Mouse (Mus musculus) MEL (cell line): ENCODE results near the gene Aifm2. TPM values are rescaled to one million over a fixed set of nuclear protein-coding genes. Genes with fewer than 3 reads are reported as not detected.

ENCODE experiments used
- DNase-seq: peaks from one replicate; pipeline ENCODE4 v3.0.0; 2011; ENCODE audit warnings: low read depth, low spot score
- H3K27ac ChIP-seq: 2 replicates; pipeline ENCODE4 v1.5.1; 2012; ENCODE audit warnings: low read depth, mild to moderate bottlenecking, control low read depth, low read length, moderate library complexity; ENCODE audit not compliant: control insufficient read depth
- H3K27me3 ChIP-seq, 2 experiments: fragments of 150-350 bp in 1 of 2; sonication (generic) in 1 of 2; 2 replicates each; pipeline ENCODE4 v1.6.1; 2012; ENCODE audit warnings: low read length in 2 of 2, mild to moderate bottlenecking in 2 of 2, improper control_type of control experiment in 1 of 2, moderate library complexity in 1 of 2; ENCODE audit not compliant: insufficient read depth in 2 of 2, control insufficient read depth in 1 of 2
- H3K36me3 ChIP-seq, 2 experiments: 2 replicates each; pipeline ENCODE4 v1.6.1; 2012 to 2014; ENCODE audit warnings: low read length in 2 of 2, improper control_type of control experiment in 1 of 2, inconsistent platforms in 1 of 2, mild to moderate bottlenecking in 1 of 2; ENCODE audit not compliant: insufficient read depth in 2 of 2, control insufficient read depth in 1 of 2
- H3K4me1 ChIP-seq, 2 experiments: fragments of 150-350 bp in 1 of 2; sonication (generic) in 1 of 2; 2 replicates each; pipeline ENCODE4 v1.6.1; 2012; ENCODE audit warnings: low read length in 2 of 2, improper control_type of control experiment in 1 of 2, mild to moderate bottlenecking in 1 of 2; ENCODE audit not compliant: insufficient read depth in 2 of 2, control insufficient read depth in 1 of 2
- H3K4me3 ChIP-seq, 2 experiments: fragments of 150-350 bp in 1 of 2; sonication (generic) in 1 of 2; 2 replicates each; pipeline ENCODE4 v1.5.1; 2012; ENCODE audit warnings: low read depth in 2 of 2, low read length in 2 of 2, mild to moderate bottlenecking in 2 of 2, moderate library complexity in 2 of 2, control low read depth in 1 of 2, improper control_type of control experiment in 1 of 2; ENCODE audit not compliant: control insufficient read depth in 1 of 2, insufficient read depth in 1 of 2
- H3K79me2 ChIP-seq: 2 replicates; pipeline ENCODE4 v1.6.1; 2012; ENCODE audit warnings: mild to moderate bottlenecking, low read length, moderate library complexity; ENCODE audit not compliant: control insufficient read depth, poor library complexity, insufficient read depth
- H3K9ac ChIP-seq: 2 replicates; pipeline ENCODE4 v1.6.1; 2012; ENCODE audit warnings: low read depth, mild to moderate bottlenecking, control low read depth, low read length, moderate library complexity; ENCODE audit not compliant: control insufficient read depth, poor library complexity, severe bottlenecking
- H3K9me3 ChIP-seq: fragments of 150-350 bp; sonication (generic); replicated peaks from 2 replicates; pipeline ENCODE4 v1.6.1; 2012; ENCODE audit warnings: mild to moderate bottlenecking, low read length, improper control_type of control experiment, moderate library complexity; ENCODE audit not compliant: insufficient read depth
- GATA1 ChIP-seq: IDR thresholded peaks from 2 replicates; pipeline ENCODE4 v1.6.1; 2011; ENCODE audit warnings: low read depth, low read length, improper control_type of control experiment
- HCFC1 ChIP-seq: IDR thresholded peaks from 2 replicates; pipeline ENCODE4 v1.6.1; 2012; ENCODE audit warnings: low read depth, mild to moderate bottlenecking, inconsistent platforms, low read length, improper control_type of control experiment, moderate library complexity
- JUND ChIP-seq: IDR thresholded peaks from 2 replicates; pipeline ENCODE4 v1.6.1; 2011; ENCODE audit warnings: low read depth, mild to moderate bottlenecking, improper control_type of control experiment, low read length
- MAFK ChIP-seq: IDR thresholded peaks from 2 replicates; pipeline ENCODE4 v1.6.1; 2011; ENCODE audit warnings: low read depth, mild to moderate bottlenecking, low read length, improper control_type of control experiment, borderline replicate concordance
- MAZ ChIP-seq: IDR thresholded peaks from 2 replicates; pipeline ENCODE4 v1.6.1; 2012; ENCODE audit warnings: low read depth, mild to moderate bottlenecking, inconsistent platforms, low read length, improper control_type of control experiment
- MEF2A ChIP-seq: IDR thresholded peaks from 2 replicates; pipeline ENCODE4 v1.6.1; 2014; ENCODE audit warnings: low read depth, mild to moderate bottlenecking, inconsistent platforms, low read length, improper control_type of control experiment; ENCODE audit not compliant: poor library complexity, insufficient replicate concordance, severe bottlenecking; ENCODE audit errors: extremely low read depth
- MYB ChIP-seq: IDR thresholded peaks from 2 replicates; pipeline ENCODE4 v1.6.1; 2011; ENCODE audit warnings: mild to moderate bottlenecking, low read depth, low read length, improper control_type of control experiment
- NRF1 ChIP-seq: IDR thresholded peaks from 2 replicates; pipeline ENCODE4 v1.6.1; 2014; ENCODE audit warnings: low read depth, mild to moderate bottlenecking, inconsistent platforms, low read length, improper control_type of control experiment, moderate library complexity; ENCODE audit not compliant: poor library complexity, insufficient read depth, severe bottlenecking
- SMC3 ChIP-seq: IDR thresholded peaks from 2 replicates; pipeline ENCODE4 v1.6.1; 2011; ENCODE audit warnings: low read depth, low read length, improper control_type of control experiment
- USF2 ChIP-seq, 2 experiments: IDR thresholded peaks; 2 replicates each; pipeline ENCODE4 v1.6.1; 2011 to 2012; ENCODE audit warnings: improper control_type of control experiment in 2 of 2, low read length in 2 of 2, borderline replicate concordance in 1 of 2, inconsistent platforms in 1 of 2, low read depth in 1 of 2, mild to moderate bottlenecking in 1 of 2; ENCODE audit not compliant: insufficient read depth in 1 of 2
- ZKSCAN1 ChIP-seq: IDR thresholded peaks from 2 replicates; pipeline ENCODE4 v1.6.1; 2012; ENCODE audit warnings: low read depth, mild to moderate bottlenecking, inconsistent platforms, low read length, improper control_type of control experiment, moderate library complexity
- ZNF384 ChIP-seq: IDR thresholded peaks from 2 replicates; pipeline ENCODE4 v1.6.1; 2012; ENCODE audit warnings: low read depth, mild to moderate bottlenecking, inconsistent platforms, low read length, improper control_type of control experiment
- polyA plus RNA-seq, 2 experiments: library from polyadenylated mRNA; stranded (reverse) in 1 of 2; unstranded in 1 of 2; fragments of >175 nt in 1 of 2; fragments of >200 nt in 1 of 2; gene quantifications; 2 replicates each; pipeline versions ENCODE4 v1.2.1 to v1.2.4; 2012; ENCODE audit warnings: low replicate concordance in 2 of 2, low read depth in 1 of 2; ENCODE audit not compliant: insufficient read length in 2 of 2, insufficient read depth in 1 of 2, missing spikeins in 1 of 2
- total RNA-seq: library from RNA; depleted of rRNA; stranded (reverse); fragments of 300-350 nt; gene quantifications from 2 replicates; pipeline ENCODE4 v1.2.3, GENCODE M21; 2012

Gene Aifm2
- total and polyA plus RNA-seq, 3 experiments = 13.4 to 17.7 TPM; not detected in 1

GRCm38 (mm10) chr10:61697028-61697427, 18.0 kb upstream of the Aifm2 start:
- peaks cover 33% of the 10 kb centered on the region for H3K79me2 ChIP-seq
- peak overlapping the region; percentile 83 for H3K9ac ChIP-seq
- peaks cover 1 to 7% of the 10 kb centered on the region in 2 experiments; a peak in 3 of 4 replicates for H3K36me3 ChIP-seq
- no peaks in the 10 kb centered on the region for H3K27me3 ChIP-seq
- DNase-seq = no peak
- peaks cover 0 to 12% of the 10 kb centered on the region in 2 experiments; a peak in 3 of 4 replicates for H3K4me1 ChIP-seq
- no peak overlapping the region for H3K27ac ChIP-seq
- no peaks in the 10 kb centered on the region for H3K9me3 ChIP-seq
- H3K4me3 ChIP-seq = peak overlapping the region; percentile 74 to 98
- TF ChIP-seq NRF1 (no peak), MEF2A (no peak), MAFK (no peak), ZKSCAN1 (no peak), GATA1 (no peak)

DNA sequence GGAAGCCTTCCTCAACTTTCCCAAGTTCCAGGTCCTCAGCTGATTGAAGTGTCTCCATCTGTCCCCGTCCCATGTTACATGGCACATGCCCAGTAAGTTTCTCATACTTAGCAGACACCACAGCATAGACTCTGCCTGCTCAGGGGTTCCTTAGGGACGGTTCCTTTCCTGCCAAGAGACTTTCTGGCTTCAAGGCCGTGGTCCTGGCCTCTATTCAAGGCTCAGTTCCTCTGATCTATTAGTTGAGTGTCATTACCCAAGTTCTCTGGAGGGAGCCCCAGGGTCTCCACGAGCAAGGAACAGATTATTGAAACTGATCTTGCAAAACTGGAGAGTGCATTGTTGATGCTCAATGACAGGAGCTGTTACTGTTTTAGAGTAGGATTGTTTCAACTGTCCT, 10.4 kb upstream of the Aifm2 start:
- DNase-seq = no peak
- Histone ChIP-seq H3K9me3 (no peaks in the 10 kb centered on the region), H3K9ac (no peak overlapping the region), H3K4me3 (no peak overlapping the region), H3K79me2 (no peaks in the 10 kb centered on the region), H3K27ac (no peak overlapping the region), H3K4me1 (peaks cover 8 to 18% of the 10 kb centered on the region in 2 experiments), H3K27me3 (no peaks in the 10 kb centered on the region), H3K36me3 (peaks cover 0 to 14% of the 10 kb centered on the region in 2 experiments; a peak in 3 of 4 replicates)
- no peak for TF ChIP-seq MYB
- no peak for TF ChIP-seq ZNF384
- TF ChIP-seq USF2 (IDR thresholded peaks at IDR 0.05; ENCODE audit: borderline replicate concordance in 1 of 2, insufficient read depth in 1 of 2, low read depth in 1 of 2, low read length in 2 of 2) = no peak
- TF ChIP-seq HCFC1 = no peak
- no peak for TF ChIP-seq JUND
- no peak for TF ChIP-seq MAZ
- no peak for TF ChIP-seq SMC3
